Mouse (Mus musculus) kidney, adult 11 months (tissue): ENCODE data around the gene Kat6b.

Experiments used
- DNase-seq: peaks from one replicate; pipeline ENCODE4 v3.0.0; 2022

Gene Kat6b

GRCm38 (mm10) chr14:21719646-21720383, 238.6 kb downstream of the Kat6b start:
- no peak for DNase-seq

GRCm38 (mm10) chr14:21720430-21721205, 239.4 kb downstream of the Kat6b start:
- no peak for DNase-seq
